Mouse (Mus musculus): ENCODE measurements around the gene 4930426L09Rik.
A peak's percentile ranks its signal among the peaks of the same experiment; 100 is the strongest.

The 4930426L09Rik gene

DNA sequence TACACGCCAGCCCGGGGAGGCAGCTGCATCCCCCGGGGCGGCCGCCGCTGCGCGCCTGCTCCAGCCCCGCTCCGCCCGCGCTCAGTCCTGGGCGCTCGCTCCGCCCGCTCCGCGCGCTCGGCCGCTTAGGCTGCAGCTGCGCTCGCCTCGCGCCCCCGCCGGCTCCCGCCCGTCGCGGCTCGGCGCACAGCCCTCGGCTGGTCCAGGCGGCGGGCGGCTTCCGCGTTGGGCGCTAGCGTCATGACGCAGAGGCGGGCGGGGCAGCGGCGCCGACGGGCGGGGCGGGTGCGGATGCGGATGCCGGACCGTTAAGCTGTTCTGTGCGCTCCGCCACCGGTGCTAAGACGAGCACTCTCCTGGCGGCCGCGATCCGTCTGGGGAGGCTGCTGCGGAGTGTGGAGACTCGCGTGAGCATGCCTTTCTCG, at the start of gene 4930426L09Rik, which contains the start of gene Pip4k2a:
4930426L09Rik (plus strand) TSS at position 290 of the 425 bp plus-strand sequence.
Pip4k2a (minus strand) TSS at position 73 of the 425 bp plus-strand sequence.
- DNase-seq: peak; percentile 96

DNA sequence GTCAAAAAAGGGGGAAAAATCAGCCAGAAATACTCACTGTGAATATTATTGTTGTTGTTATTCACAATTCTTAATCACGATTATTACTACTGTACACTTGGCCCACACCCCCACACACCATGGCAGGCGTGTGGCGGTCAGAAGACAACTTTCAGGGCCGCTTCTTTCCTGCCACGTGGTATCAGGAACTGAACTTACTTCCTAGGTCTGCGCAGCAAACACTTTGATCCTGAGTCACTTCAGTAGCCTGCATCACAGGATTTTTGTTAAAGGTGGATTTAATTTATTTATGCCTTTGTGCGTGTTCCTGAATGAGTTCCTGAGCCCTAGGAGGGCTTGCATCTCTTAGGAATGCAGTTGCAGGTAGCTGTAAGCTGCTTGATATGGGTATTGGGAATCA, 49.4 kb upstream of the 4930426L09Rik start:
- DNase-seq: no peak

- no peak for DNase-seq
Measured at GRCm38 (mm10) chr2:18950758-18951157, 47.4 kb upstream of the 4930426L09Rik start.

DNA sequence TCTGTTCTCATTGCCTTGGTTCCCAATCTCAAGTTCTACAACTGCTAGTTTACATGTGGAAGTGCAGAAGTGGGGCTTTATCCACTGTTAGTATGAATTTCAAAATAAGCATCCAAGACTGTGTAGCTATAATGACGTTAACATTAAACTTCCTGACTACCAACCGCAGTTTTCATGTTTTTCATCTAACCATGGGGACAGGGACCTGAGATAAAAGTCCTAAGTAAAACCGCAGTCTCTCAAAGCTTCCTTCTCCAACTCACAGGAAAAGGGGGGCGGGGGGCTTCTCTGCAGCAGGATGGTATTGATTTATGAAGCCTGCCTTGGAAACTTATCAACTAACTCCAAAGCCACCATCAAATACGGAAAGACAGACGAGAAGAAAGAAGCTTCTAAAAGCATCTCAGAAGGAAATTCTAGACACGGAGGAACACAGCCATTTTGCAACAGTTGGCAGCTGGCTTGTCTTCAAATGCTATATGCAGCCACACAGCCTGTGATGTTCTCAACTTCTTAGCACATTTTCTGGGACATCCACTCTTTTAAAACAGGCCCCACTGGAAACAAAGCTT, 46.0 kb upstream of the 4930426L09Rik start:
- peak; percentile 44 for DNase-seq

- DNase-seq: no peak
Measured at GRCm38 (mm10) chr2:18954422-18954821, 43.7 kb upstream of the 4930426L09Rik start.

DNA sequence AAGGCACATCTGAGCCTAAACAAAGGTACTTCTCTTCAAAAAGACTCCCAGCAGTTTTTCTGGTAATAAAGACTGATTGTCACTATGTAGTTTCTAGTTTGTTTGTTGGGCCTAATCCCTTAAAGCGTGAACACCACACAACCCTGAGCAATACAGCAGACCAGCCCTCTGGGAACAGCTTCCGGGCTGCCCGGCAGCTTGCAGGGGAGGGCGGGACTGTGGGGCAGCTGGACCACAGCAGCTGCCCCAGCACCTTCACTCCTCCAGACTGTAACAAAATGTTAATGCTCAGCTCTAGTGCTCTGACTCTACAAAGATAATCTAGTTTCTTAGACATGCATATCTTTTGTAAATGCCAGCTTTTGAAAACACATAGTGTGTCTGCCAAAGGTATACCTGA, 43.1 kb upstream of the 4930426L09Rik start:
- DNase-seq: no peak

GRCm38 (mm10) chr2:18955671-18956070, 42.5 kb upstream of the 4930426L09Rik start:
- no peak for DNase-seq

GRCm38 (mm10) chr2:18956424-18956823, 41.7 kb upstream of the 4930426L09Rik start:
- DNase-seq: no peak

GRCm38 (mm10) chr2:18956945-18957344, 41.2 kb upstream of the 4930426L09Rik start:
- no peak for DNase-seq

- DNase-seq: no peak
Measured at GRCm38 (mm10) chr2:18957459-18957858, 40.7 kb upstream of the 4930426L09Rik start.

DNA sequence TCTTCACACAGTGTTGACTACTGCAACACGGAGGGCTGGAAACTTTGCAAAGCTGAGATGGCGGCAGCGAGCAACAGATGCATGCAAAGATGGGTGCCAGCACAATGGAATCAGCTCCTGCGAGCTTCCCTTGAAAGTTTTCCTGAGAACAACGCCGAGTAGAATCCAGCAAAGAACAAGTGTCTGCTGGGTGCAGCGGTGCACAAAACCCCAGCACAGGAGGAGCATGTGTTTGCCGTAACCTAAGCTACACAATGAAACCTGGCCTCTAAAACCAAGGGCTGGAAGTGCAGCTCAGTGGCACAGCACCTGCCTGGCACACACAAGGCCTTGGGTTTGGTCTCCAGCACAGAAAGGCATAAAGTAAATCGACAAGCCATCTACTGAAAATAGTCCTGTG, 40.1 kb upstream of the 4930426L09Rik start:
- no peak for DNase-seq

DNA sequence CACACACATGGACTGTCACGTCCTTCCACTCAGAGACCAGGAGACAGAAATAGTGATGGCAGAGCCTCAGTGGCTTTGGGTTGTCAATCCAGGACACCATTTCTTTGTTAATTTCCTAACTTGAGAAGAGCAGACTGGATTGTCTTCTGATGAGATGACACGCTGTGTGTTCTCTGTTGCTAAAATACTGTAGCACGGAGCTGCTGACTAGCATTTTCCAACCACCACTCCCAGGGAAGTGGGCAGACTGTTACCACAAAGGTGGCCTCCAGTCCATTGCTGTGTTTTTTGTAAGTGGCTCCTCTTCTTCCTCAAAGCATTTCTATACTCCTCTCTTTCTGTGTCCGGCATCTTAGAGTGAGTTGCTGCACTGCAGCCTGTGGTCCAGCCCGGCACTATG, 39.6 kb upstream of the 4930426L09Rik start:
- no peak for DNase-seq

DNA sequence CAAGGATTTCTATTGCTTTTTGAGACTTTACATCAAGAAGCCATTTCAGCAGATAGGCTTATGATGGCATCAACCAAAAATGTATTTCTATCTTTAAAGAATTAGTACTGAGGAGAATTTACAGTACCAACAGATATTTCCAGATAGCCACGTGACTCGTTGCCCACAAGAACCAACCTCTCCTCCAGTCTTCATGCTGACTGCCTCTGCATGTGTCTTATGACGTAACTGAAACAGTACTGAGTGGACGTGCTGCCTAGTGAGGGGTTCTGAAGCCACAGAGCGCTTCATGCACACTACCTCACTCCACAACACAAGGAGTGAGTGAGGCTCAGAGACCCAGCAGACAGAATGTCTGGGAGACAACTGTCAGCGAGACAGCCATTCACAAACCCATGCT, 39.1 kb upstream of the 4930426L09Rik start:
- DNase-seq: no peak

DNA sequence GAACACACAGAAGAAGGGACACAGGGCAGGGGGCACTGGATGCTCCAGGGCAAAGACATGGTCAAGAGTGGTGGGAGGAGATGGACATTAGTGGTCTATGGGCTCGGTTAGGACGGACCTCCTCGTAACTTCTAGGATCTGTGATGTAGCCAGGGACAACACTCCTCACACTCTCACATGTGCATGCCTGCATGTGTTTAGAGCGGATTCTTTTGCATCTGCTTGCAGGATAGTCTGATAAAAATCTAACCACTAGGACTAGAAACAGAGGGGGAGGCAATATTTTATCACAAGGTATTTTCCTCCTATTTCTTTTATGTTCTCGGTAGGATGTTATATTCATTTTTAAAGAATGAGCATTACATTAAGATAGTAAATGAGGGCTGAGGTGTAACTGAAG, 38.6 kb upstream of the 4930426L09Rik start:
- no peak for DNase-seq

GRCm38 (mm10) chr2:18960376-18960973, 37.7 kb upstream of the 4930426L09Rik start:
- DNase-seq: no peak

- DNase-seq: no peak
Measured at GRCm38 (mm10) chr2:18962502-18962901, 35.6 kb upstream of the 4930426L09Rik start.

DNA sequence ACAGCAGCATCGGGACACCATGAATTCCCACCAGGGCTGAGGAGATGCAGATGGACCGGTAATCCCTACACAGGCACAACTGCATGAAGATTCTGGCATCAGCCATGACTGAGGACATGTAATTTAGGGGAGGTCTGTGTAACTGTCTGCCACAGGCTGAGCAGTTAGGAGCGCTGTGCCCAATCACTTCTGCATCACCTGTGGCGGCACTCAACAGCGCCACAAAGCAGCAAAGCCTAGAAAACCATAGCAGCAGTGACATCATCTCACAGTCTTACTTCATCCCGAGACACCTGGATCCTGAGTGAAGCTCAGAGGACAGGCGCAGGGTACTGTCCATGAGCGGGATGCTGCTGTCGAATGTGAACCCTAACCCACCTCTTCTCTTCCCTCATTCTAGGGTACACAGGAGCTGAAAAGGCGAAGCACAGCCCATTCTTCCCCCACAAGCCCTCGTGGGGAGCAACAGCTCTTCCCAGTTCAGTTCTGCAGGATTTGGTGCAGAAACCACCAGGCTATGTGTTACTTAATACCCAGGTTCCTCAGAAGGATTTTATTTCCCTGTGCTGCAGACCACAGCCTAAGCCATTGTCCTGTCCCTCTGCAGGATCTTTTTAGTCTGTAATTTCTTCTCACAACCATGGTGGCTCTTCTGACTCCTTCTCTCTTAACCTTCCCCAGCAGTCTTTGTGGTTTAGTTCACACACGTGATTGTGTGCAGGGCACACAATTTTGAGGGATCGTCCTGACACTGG, 34.7 kb upstream of the 4930426L09Rik start:
- DNase-seq: no peak

GRCm38 (mm10) chr2:18965108-18965507, 33.0 kb upstream of the 4930426L09Rik start:
- no peak for DNase-seq

- DNase-seq: no peak
Measured at GRCm38 (mm10) chr2:18965950-18966349, 32.2 kb upstream of the 4930426L09Rik start.

GRCm38 (mm10) chr2:18966566-18966965, 31.6 kb upstream of the 4930426L09Rik start:
- no peak for DNase-seq

- no peak for DNase-seq
Measured at GRCm38 (mm10) chr2:18967451-18968063, 30.6 kb upstream of the 4930426L09Rik start.

- no peak for DNase-seq
Measured at GRCm38 (mm10) chr2:18969066-18969681, 29.0 kb upstream of the 4930426L09Rik start.

- DNase-seq: no peak
Measured at GRCm38 (mm10) chr2:18970461-18970860, 27.7 kb upstream of the 4930426L09Rik start.
